Mouse (Mus musculus) stomach, embryonic 14.5 days (tissue): ENCODE results near the gene Sstr4. TPM values are rescaled to one million over a fixed set of nuclear protein-coding genes. Genes with fewer than 3 reads are reported as not detected.

Experiments used
- ATAC-seq: fragments of 200-750 bp; cut with Nextera tagmentation; 2 replicates; pipeline ENCODE4 v1.8.0; 2017; ENCODE audit warnings: low read depth, moderate TSS enrichment; ENCODE audit not compliant: insufficient number of reproducible peaks, insufficient read depth, low FRiP score
- H3K27ac ChIP-seq: fragments of 300-500 bp; sonication (generic); 2 replicates; pipeline ENCODE4 v1.5.1; 2014; ENCODE audit warnings: mild to moderate bottlenecking, low read length, moderate library complexity, mixed read lengths
- H3K27me3 ChIP-seq: fragments of 300-500 bp; sonication (generic); 2 replicates; pipeline ENCODE4 v1.6.1; 2014; ENCODE audit warnings: low read length, control low read depth, mixed read lengths; ENCODE audit not compliant: control insufficient read depth, insufficient read depth
- H3K36me3 ChIP-seq: fragments of 300-500 bp; sonication (generic); 2 replicates; pipeline ENCODE4 v1.6.1; 2014; ENCODE audit warnings: mild to moderate bottlenecking, control low read depth, low read length, moderate library complexity, mixed read lengths; ENCODE audit not compliant: control insufficient read depth, insufficient read depth
- H3K4me1 ChIP-seq: fragments of 300-500 bp; sonication (generic); 2 replicates; pipeline ENCODE4 v1.6.1; 2014; ENCODE audit warnings: low read length, control low read depth, mixed read lengths; ENCODE audit not compliant: control insufficient read depth, insufficient read depth
- H3K4me2 ChIP-seq: fragments of 300-500 bp; sonication (generic); replicated peaks from 2 replicates; pipeline ENCODE4 v1.6.1; 2014; ENCODE audit warnings: low read depth, low read length, control low read depth
- H3K4me3 ChIP-seq: fragments of 300-500 bp; sonication (generic); 2 replicates; pipeline ENCODE4 v1.5.1; 2014; ENCODE audit warnings: low read depth, low read length, control low read depth
- H3K9ac ChIP-seq: fragments of 300-500 bp; sonication (generic); replicated peaks from 2 replicates; pipeline ENCODE4 v1.6.1; 2014; ENCODE audit warnings: low read depth, mild to moderate bottlenecking, control low read depth, low read length, moderate library complexity, mixed read lengths
- H3K9me3 ChIP-seq: fragments of 300-500 bp; sonication (generic); 2 replicates; pipeline ENCODE4 v1.6.1; 2016; ENCODE audit warnings: low read depth, low read length, control low read depth; ENCODE audit not compliant: control insufficient read depth
- WGBS: fragments of 180-500 bp; shearing (Covaris S2); extraction: QIAGEN DNeasy Blood & Tissue Kit; methylation state at CpG from one replicate; pipeline ENCODE4 v1.1.7; 2014; 5-methylcytosine and 5-hydroxymethylcytosine counted together
- polyA plus RNA-seq: library from polyadenylated mRNA; unstranded; fragments of >200 nt; fragmentation: Nextera tagmentation; extraction: Ambion mirVana; gene quantifications from 2 replicates; pipeline ENCODE4 v1.2.1, GENCODE M21; 2014

The Sstr4 gene
- polyA plus RNA-seq, 1 experiment from 2014 or later = 4.0 TPM

DNA sequence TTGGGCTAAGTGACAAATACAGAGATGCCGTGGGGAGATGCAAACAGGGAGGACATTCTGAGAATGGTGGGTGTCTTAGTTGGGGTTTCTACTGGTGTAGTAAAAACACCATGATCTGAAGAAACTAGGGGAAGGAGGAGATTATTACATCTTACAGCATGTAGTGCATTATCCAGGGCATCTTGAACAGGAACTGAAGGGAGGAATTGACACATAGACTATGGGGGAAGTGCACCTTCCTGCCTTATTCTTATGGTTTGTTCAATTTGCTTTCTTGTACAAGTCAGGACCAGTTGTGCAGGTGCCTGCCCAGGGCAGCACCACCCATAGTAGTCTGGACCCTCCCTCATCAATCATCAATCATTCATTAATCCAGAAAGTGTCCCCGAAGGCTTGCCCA is 8.2 kb upstream of the Sstr4 start:
- 76% methylated on average over 2 of the region's 2 CpGs for WGBS
- no peaks in the 10 kb centered on the region for H3K27me3 ChIP-seq
- no peaks in the 10 kb centered on the region for H3K9me3 ChIP-seq
- no peak overlapping the region for H3K4me3 ChIP-seq
- H3K4me2 ChIP-seq = no peak overlapping the region
- no peaks in the 10 kb centered on the region for H3K4me1 ChIP-seq
- no peak for ATAC-seq
- H3K36me3 ChIP-seq = no peaks in the 10 kb centered on the region
- H3K9ac ChIP-seq = no peak overlapping the region
- H3K27ac ChIP-seq = no peak overlapping the region

DNA sequence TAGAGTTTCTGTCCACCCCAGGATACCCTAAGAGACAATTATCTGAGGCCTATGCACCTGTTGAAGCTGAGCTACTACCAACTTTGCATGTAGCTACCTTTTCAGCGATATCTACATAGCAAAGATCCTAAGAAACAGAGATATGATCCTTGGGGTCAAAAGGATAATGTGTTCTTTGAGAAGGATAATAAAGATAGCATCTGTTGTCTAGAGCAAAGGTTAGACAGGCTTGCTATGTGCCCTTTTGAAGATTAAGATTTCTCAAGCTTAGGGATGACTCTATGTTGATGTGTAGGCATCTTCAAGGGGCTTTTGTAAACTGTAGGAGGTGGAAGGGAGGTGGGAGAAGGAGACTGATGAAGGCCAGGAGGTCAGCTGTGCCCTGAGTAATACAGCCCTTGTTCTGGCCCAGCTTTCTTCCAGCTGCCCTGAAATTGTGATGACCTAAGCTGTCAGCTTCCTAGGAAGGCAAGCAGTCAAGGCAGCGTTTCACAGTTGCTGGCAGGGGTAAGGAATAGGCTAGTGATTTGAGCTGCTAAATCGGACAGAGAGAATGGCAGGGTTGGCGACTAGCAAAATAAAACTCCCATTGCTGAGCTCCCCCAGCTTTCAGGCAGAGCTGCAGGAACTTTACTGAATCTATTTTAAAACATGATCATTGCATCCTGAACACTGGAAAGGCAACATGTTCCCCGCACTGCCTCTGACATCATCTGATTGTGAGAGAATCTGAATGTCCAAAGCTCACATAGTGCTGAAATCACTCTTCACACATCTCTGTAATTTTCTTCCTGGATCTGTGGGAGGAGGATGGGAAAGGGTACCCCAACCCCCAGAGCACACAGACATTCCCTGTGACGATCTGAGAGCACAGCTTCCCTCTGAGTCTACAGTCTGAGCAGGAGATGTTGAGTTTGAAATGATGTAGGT is 7.2 kb upstream of the Sstr4 start:
- H3K27me3 ChIP-seq = no peaks in the 10 kb centered on the region
- no peaks in the 10 kb centered on the region for H3K36me3 ChIP-seq
- no peak overlapping the region for H3K27ac ChIP-seq
- H3K4me2 ChIP-seq = no peak overlapping the region
- H3K9ac ChIP-seq = no peak overlapping the region
- no peak for ATAC-seq
- H3K4me1 ChIP-seq = no peaks in the 10 kb centered on the region
- WGBS = 68% methylated on average over 6 of the region's 6 CpGs
- H3K4me3 ChIP-seq = no peak overlapping the region
- H3K9me3 ChIP-seq = no peaks in the 10 kb centered on the region

DNA sequence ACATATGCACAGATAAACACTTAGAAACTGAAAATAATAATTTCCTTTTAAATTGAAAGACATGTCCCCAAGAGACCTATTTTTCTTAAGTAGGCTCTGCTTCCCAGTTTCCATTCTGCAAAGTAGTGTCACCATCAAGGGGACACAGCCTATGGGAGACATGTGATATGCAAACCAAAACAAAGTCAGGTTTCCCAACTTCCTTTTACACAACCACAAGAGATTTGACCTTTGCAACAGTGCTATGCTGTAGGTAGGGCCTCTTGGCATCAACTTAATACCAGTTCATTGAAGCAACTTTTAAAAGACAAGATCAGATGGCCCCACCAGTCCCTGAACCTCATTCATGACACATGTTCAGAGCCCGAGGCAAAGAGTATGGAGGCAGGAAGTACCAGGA is 2.0 kb upstream of the Sstr4 start:
- Histone ChIP-seq H3K4me3 (no peak overlapping the region), H3K27ac (no peak overlapping the region), H3K9me3 (no peaks in the 10 kb centered on the region), H3K27me3 (no peaks in the 10 kb centered on the region), H3K4me1 (0 out of 2 replicates have a peak, but pooled peaks cover 14% of the 10 kb centered on the region), H3K36me3 (no peaks in the 10 kb centered on the region), H3K9ac (no peak overlapping the region), H3K4me2 (no peak overlapping the region)
- 85% methylated on average over 1 of the region's 1 CpGs for WGBS
- ATAC-seq = no peak

DNA sequence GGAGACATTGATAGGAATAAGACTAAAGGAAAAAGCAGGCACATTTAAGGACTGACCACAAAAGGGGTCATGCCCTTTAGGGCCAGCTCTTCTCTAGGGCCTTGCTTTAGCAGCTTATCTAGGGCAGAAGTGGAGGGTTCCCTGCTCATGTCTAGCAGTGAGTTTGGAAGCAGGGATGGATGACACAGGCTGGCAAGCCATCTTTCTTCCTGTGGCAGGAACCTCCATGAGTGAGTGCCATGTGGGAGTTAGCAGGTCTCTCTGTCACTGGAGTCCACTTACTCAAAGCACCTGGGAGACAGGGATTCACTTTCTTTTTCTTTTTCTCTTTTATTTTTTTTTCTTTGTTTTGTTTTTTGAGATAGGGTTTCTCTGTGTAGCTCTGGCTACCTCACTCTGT is 1.3 kb upstream of the Sstr4 start:
- no peaks in the 10 kb centered on the region for H3K9me3 ChIP-seq
- H3K27me3 ChIP-seq = no peaks in the 10 kb centered on the region
- no peaks in the 10 kb centered on the region for H3K36me3 ChIP-seq
- no peak overlapping the region for H3K4me3 ChIP-seq
- 0 out of 2 replicates have a peak, but pooled peaks cover 14% of the 10 kb centered on the region for H3K4me1 ChIP-seq
- H3K9ac ChIP-seq = no peak overlapping the region
- no peak for ATAC-seq
- no peak overlapping the region for H3K27ac ChIP-seq
- H3K4me2 ChIP-seq = no peak overlapping the region

DNA sequence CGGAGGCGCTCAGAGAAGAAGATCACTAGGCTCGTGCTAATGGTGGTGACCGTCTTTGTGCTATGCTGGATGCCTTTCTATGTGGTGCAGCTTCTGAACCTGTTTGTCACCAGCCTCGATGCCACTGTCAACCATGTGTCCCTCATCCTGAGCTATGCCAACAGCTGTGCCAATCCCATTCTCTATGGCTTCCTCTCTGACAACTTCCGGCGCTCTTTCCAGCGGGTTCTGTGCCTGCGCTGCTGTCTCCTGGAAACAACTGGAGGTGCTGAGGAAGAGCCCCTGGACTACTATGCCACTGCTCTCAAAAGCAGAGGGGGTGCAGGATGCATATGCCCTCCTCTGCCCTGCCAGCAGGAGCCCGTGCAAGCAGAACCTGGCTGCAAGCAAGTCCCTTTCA is 1.1 kb downstream of the Sstr4 start:
- 0 out of 2 replicates have a peak overlapping the region, but pooled peaks have one; percentile 64 for H3K4me2 ChIP-seq
- H3K9ac ChIP-seq = no peak overlapping the region
- no peak overlapping the region for H3K27ac ChIP-seq
- 0 out of 2 replicates have a peak overlapping the region, but pooled peaks have one; percentile 36 for H3K4me3 ChIP-seq
- H3K27me3 ChIP-seq = no peaks in the 10 kb centered on the region
- peaks cover 14% of the 10 kb centered on the region; the same call in 1 of the 2 replicates for H3K4me1 ChIP-seq
- WGBS = 75% methylated on average over 10 of the region's 10 CpGs
- H3K36me3 ChIP-seq = no peaks in the 10 kb centered on the region
- H3K9me3 ChIP-seq = no peaks in the 10 kb centered on the region
- no peak for ATAC-seq

DNA sequence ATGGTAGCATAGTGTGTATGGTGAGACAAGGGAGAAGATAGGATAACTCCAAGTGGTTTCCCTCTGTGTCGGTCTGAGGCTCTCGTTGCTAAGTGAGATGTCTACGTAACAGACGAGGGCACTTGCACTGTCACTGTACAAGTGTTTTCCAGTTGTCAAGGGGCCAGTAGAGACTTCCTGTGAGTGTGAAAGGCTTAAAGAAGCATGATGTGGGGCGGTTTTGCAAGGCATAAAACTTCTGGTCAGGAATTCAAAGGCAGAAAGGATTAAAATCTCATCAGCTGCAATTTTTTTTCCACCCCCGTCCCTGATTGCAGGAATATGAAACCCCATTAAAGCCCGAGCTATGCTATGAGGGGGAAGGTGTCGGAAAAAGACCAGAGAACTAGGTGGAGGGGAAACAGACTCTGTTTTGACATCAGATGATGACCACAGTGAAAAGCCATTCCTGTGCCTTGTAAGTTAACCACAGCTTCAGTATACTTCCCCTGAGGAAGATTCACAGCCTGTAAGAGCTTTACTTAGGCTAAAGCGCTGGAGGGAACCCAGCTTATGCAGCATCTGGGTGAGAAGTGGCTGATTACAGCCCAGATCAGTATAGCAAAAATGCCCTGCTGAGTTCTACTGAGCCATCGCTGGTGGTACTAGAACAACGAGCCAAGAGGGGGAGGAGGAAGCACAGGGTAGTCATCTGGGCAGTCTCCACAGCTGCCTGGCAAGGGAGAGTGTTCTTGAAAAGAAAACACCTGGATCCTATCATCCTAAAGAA is 2.1 kb downstream of the Sstr4 start:
- ATAC-seq = peak; percentile 24; the same call in 1 of the 2 replicates
- Histone ChIP-seq H3K27me3 (no peaks in the 10 kb centered on the region), H3K4me2 (0 out of 2 replicates have a peak overlapping the region, but pooled peaks have one; percentile 10), H3K36me3 (no peaks in the 10 kb centered on the region), H3K4me1 (peaks cover 14% of the 10 kb centered on the region; the same call in 1 of the 2 replicates), H3K9me3 (no peaks in the 10 kb centered on the region), H3K4me3 (no peak overlapping the region), H3K27ac (peak overlapping the region; percentile 44; the same call in 1 of the 2 replicates), H3K9ac (no peak overlapping the region)
- WGBS = 40% methylated on average over 11 of the region's 11 CpGs

DNA sequence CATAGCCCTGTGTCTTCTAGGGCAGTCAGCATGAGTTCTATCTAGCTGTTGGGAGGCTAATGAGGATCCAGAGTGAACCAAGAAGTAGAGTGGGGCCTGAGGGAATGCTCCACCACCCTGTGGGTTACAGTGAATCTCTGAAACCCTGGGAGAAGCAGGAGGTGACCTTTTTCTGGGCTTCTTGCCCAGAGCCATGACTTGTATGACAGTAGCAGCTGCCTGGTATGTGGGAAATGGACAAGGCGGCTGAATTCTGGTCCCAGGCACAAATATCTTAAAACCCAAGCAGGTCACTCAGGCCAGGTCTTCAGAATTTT is 2.6 kb downstream of the Sstr4 start:
- H3K4me1 ChIP-seq = peaks cover 14% of the 10 kb centered on the region; the same call in 1 of the 2 replicates
- no peak overlapping the region for H3K4me2 ChIP-seq
- H3K27ac ChIP-seq = peak overlapping the region; percentile 44; the same call in 1 of the 2 replicates
- no peaks in the 10 kb centered on the region for H3K9me3 ChIP-seq
- H3K36me3 ChIP-seq = no peaks in the 10 kb centered on the region
- no peaks in the 10 kb centered on the region for H3K27me3 ChIP-seq
- H3K4me3 ChIP-seq = no peak overlapping the region
- WGBS = 75% methylated on average over 1 of the region's 1 CpGs
- no peak overlapping the region for H3K9ac ChIP-seq
- ATAC-seq = no peak

DNA sequence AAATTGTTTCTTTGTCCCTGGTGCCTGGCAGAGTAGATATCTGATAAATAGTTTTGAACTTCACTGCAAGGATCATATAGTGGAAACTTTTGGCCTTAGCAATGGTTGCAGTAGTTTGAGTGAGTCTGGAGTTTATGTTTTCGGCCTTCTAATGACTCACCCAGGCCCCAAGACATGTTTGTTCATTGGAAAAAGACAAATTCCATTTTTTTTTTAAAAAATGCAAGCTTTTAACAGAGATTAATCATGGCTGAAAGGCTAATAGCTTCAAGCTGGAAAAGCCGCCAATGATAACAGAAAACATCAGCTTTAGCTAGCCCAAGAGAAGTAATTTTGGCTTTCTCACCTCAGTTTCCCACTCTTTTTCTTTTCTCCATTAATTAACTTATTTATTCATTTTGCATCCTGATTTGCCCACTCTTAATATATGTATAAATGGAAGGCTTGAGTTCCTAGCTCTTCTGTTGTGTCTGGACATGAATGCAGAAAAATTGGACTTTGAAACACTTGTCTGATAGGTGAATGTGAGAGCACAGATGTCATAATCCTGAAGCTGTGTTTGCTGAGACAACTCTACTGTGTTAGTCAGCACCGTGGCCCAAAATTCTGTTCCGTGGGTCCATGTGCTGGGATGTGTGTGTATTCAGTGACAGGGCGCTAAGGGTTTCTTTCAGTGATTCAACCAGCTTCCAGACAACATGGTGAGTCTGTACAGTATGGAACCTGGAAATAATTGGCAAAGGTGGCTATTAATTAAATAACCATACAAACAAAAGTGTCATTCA is 3.9 kb downstream of the Sstr4 start:
- no peaks in the 10 kb centered on the region for H3K27me3 ChIP-seq
- no peak overlapping the region for H3K4me3 ChIP-seq
- peaks cover 14% of the 10 kb centered on the region; the same call in 1 of the 2 replicates for H3K4me1 ChIP-seq
- H3K27ac ChIP-seq = no peak overlapping the region
- no peak for ATAC-seq
- no peaks in the 10 kb centered on the region for H3K36me3 ChIP-seq
- H3K4me2 ChIP-seq = no peak overlapping the region
- no peak overlapping the region for H3K9ac ChIP-seq
- H3K9me3 ChIP-seq = no peaks in the 10 kb centered on the region
- 81% methylated on average over 5 of the region's 5 CpGs for WGBS
